Mouse (Mus musculus) kidney, embryonic 15.5 days (tissue): ENCODE measurements around the gene Nell2. TPM values are rescaled to one million over a fixed set of nuclear protein-coding genes. Genes with fewer than 3 reads are reported as not detected.

Source experiments
- ATAC-seq: fragments of 200-750 bp; cut with Nextera tagmentation; replicated peaks from 2 replicates; pipeline ENCODE4 v1.8.0; 2017; ENCODE audit warnings: moderate TSS enrichment; ENCODE audit not compliant: low FRiP score
- H3K27ac ChIP-seq: fragments of 300-500 bp; sonication (generic); 2 replicates; pipeline ENCODE4 v1.5.1; 2015; ENCODE audit warnings: mild to moderate bottlenecking, inconsistent platforms
- H3K27me3 ChIP-seq: fragments of 300-500 bp; sonication (generic); 2 replicates; pipeline ENCODE4 v1.6.1; 2015; ENCODE audit warnings: inconsistent platforms
- H3K36me3 ChIP-seq: fragments of 300-500 bp; sonication (generic); 2 replicates; pipeline ENCODE4 v1.6.1; 2015; ENCODE audit warnings: inconsistent platforms
- H3K4me1 ChIP-seq: fragments of 300-500 bp; sonication (generic); 2 replicates; pipeline ENCODE4 v1.6.1; 2015; ENCODE audit warnings: inconsistent platforms
- H3K4me2 ChIP-seq: fragments of 300-500 bp; sonication (generic); 2 replicates; pipeline ENCODE4 v1.6.1; 2015; ENCODE audit warnings: moderate library complexity, mild to moderate bottlenecking, inconsistent platforms
- H3K4me3 ChIP-seq: fragments of 300-500 bp; sonication (generic); replicated peaks from 2 replicates; pipeline ENCODE4 v1.5.1; 2015; ENCODE audit warnings: mild to moderate bottlenecking, inconsistent platforms
- H3K9ac ChIP-seq: fragments of 300-500 bp; sonication (generic); 2 replicates; pipeline ENCODE4 v1.6.1; 2015; ENCODE audit warnings: mild to moderate bottlenecking, inconsistent platforms
- H3K9me3 ChIP-seq: fragments of 300-500 bp; sonication (generic); replicated peaks from 2 replicates; pipeline ENCODE4 v1.6.1; 2016; ENCODE audit warnings: inconsistent platforms
- whole genome bisulfite sequencing: fragments of 180-500 bp; shearing (Covaris S2); methylation state at CpG from one replicate; pipeline ENCODE4 v1.1.7; 2015; ENCODE audit warnings: mixed read lengths; 5-methylcytosine and 5-hydroxymethylcytosine counted together
- polyA plus RNA-seq: library from polyadenylated mRNA; unstranded; fragments of >200 nt; fragmentation: Nextera tagmentation; extraction: Ambion mirVana; gene quantifications from 2 replicates; pipeline ENCODE4 v1.2.1, GENCODE M21; 2015

Nell2 gene
- polyA plus RNA-seq, 1 experiment from 2014 or later, result 12.3 TPM

- 79% methylated on average over 11 of the region's 11 CpGs for WGBS
- no peaks in the 10 kb centered on the region for H3K9me3 ChIP-seq
- no peaks in the 10 kb centered on the region for H3K4me1 ChIP-seq
- no peak overlapping the region for H3K4me2 ChIP-seq
- H3K36me3 ChIP-seq, result no peaks in the 10 kb centered on the region
- H3K9ac ChIP-seq, result no peak overlapping the region
- no peaks in the 10 kb centered on the region for H3K27me3 ChIP-seq
- no peak for ATAC-seq
- H3K27ac ChIP-seq, result no peak overlapping the region
- no peak overlapping the region for H3K4me3 ChIP-seq
These were observed 118.0 kb downstream of the Nell2 start for GRCm38 (mm10) chr15:95410213-95410843.

GRCm38 (mm10) chr15:95390347-95390746 is 138.0 kb downstream of the Nell2 start:
- Histone ChIP-seq H3K4me1 (no peaks in the 10 kb centered on the region), H3K27me3 (no peaks in the 10 kb centered on the region), H3K4me2 (no peak overlapping the region), H3K4me3 (no peak overlapping the region), H3K9me3 (no peaks in the 10 kb centered on the region), H3K27ac (no peak overlapping the region), H3K36me3 (no peaks in the 10 kb centered on the region), H3K9ac (no peak overlapping the region)
- ATAC-seq, result no peak
- WGBS, result 77% methylated on average over 5 of the region's 5 CpGs

- Histone ChIP-seq H3K4me2 (no peak overlapping the region), H3K27ac (no peak overlapping the region), H3K9ac (no peak overlapping the region), H3K4me1 (no peaks in the 10 kb centered on the region), H3K27me3 (no peaks in the 10 kb centered on the region), H3K9me3 (no peaks in the 10 kb centered on the region), H3K36me3 (no peaks in the 10 kb centered on the region), H3K4me3 (no peak overlapping the region)
- 67% methylated on average over 4 of the region's 4 CpGs for WGBS
- no peak for ATAC-seq
These were observed 139.4 kb downstream of the Nell2 start for GRCm38 (mm10) chr15:95388950-95389349.

- H3K27me3 ChIP-seq, result no peaks in the 10 kb centered on the region
- H3K9ac ChIP-seq, result no peak overlapping the region
- H3K4me2 ChIP-seq, result no peak overlapping the region
- H3K36me3 ChIP-seq, result no peaks in the 10 kb centered on the region
- no peak for ATAC-seq
- 47% methylated on average over 2 of the region's 2 CpGs for WGBS
- H3K4me3 ChIP-seq, result no peak overlapping the region
- H3K27ac ChIP-seq, result no peak overlapping the region
- H3K4me1 ChIP-seq, result no peaks in the 10 kb centered on the region
- no peaks in the 10 kb centered on the region for H3K9me3 ChIP-seq
These were observed 147.5 kb downstream of the Nell2 start for GRCm38 (mm10) chr15:95380859-95381258.

- Histone ChIP-seq H3K9me3 (no peaks in the 10 kb centered on the region), H3K9ac (no peak overlapping the region), H3K4me3 (no peak overlapping the region), H3K4me2 (no peak overlapping the region), H3K27ac (no peak overlapping the region), H3K27me3 (no peaks in the 10 kb centered on the region), H3K36me3 (no peaks in the 10 kb centered on the region), H3K4me1 (no peaks in the 10 kb centered on the region)
- ATAC-seq, result no peak
- 77% methylated on average over 16 of the region's 16 CpGs for WGBS
These were observed 157.5 kb downstream of the Nell2 start for GRCm38 (mm10) chr15:95370720-95371395.

- Histone ChIP-seq H3K27me3 (no peaks in the 10 kb centered on the region), H3K36me3 (no peaks in the 10 kb centered on the region), H3K4me1 (no peaks in the 10 kb centered on the region), H3K9me3 (no peaks in the 10 kb centered on the region), H3K9ac (no peak overlapping the region), H3K4me2 (no peak overlapping the region), H3K4me3 (no peak overlapping the region), H3K27ac (no peak overlapping the region)
- 88% methylated on average over 10 of the region's 10 CpGs for WGBS
- no peak for ATAC-seq
These were observed 160.2 kb downstream of the Nell2 start for GRCm38 (mm10) chr15:95368185-95368584.

- ATAC-seq, result no peak
- WGBS, result 75% methylated on average over 3 of the region's 3 CpGs
- H3K4me2 ChIP-seq, result no peak overlapping the region
- no peak overlapping the region for H3K27ac ChIP-seq
- no peak overlapping the region for H3K4me3 ChIP-seq
- H3K36me3 ChIP-seq, result no peaks in the 10 kb centered on the region
- no peak overlapping the region for H3K9ac ChIP-seq
- no peaks in the 10 kb centered on the region for H3K9me3 ChIP-seq
- H3K27me3 ChIP-seq, result no peaks in the 10 kb centered on the region
- H3K4me1 ChIP-seq, result no peaks in the 10 kb centered on the region
These were observed 161.9 kb downstream of the Nell2 start for GRCm38 (mm10) chr15:95366506-95366905.

GRCm38 (mm10) chr15:95354806-95355205 is 173.6 kb downstream of the Nell2 start:
- 94% methylated on average over 1 of the region's 1 CpGs for WGBS
- Histone ChIP-seq H3K27me3 (no peaks in the 10 kb centered on the region), H3K9me3 (no peaks in the 10 kb centered on the region), H3K4me2 (no peak overlapping the region), H3K4me3 (no peak overlapping the region), H3K27ac (no peak overlapping the region), H3K4me1 (no peaks in the 10 kb centered on the region), H3K36me3 (no peaks in the 10 kb centered on the region), H3K9ac (no peak overlapping the region)
- ATAC-seq, result no peak

GRCm38 (mm10) chr15:95334323-95335296 is 193.7 kb downstream of the Nell2 start:
- no peak overlapping the region for H3K27ac ChIP-seq
- no peaks in the 10 kb centered on the region for H3K36me3 ChIP-seq
- no peak overlapping the region for H3K4me2 ChIP-seq
- ATAC-seq, result no peak
- H3K4me1 ChIP-seq, result 0 out of 2 replicates have a peak, but pooled peaks cover 2% of the 10 kb centered on the region
- H3K9ac ChIP-seq, result no peak overlapping the region
- no peak overlapping the region for H3K4me3 ChIP-seq
- 80% methylated on average over 11 of the region's 11 CpGs for WGBS
- H3K9me3 ChIP-seq, result no peaks in the 10 kb centered on the region
- no peaks in the 10 kb centered on the region for H3K27me3 ChIP-seq

GRCm38 (mm10) chr15:95333229-95333628 is 195.1 kb downstream of the Nell2 start:
- Histone ChIP-seq H3K27ac (no peak overlapping the region), H3K4me2 (no peak overlapping the region), H3K9ac (no peak overlapping the region), H3K4me3 (no peak overlapping the region), H3K9me3 (no peaks in the 10 kb centered on the region), H3K36me3 (no peaks in the 10 kb centered on the region), H3K27me3 (no peaks in the 10 kb centered on the region), H3K4me1 (0 out of 2 replicates have a peak, but pooled peaks cover 2% of the 10 kb centered on the region)
- ATAC-seq, result no peak
- 81% methylated on average over 4 of the region's 4 CpGs for WGBS

GRCm38 (mm10) chr15:95330926-95331325 is 197.4 kb downstream of the Nell2 start:
- Histone ChIP-seq H3K27me3 (no peaks in the 10 kb centered on the region), H3K9me3 (no peaks in the 10 kb centered on the region), H3K36me3 (no peaks in the 10 kb centered on the region), H3K9ac (no peak overlapping the region), H3K4me3 (no peak overlapping the region), H3K4me1 (0 out of 2 replicates have a peak, but pooled peaks cover 2% of the 10 kb centered on the region), H3K27ac (no peak overlapping the region), H3K4me2 (no peak overlapping the region)
- WGBS, result 26% methylated on average over 2 of the region's 2 CpGs
- ATAC-seq, result no peak; the same call in 1 of the 2 replicates

- ATAC-seq, result no peak
- no peaks in the 10 kb centered on the region for H3K36me3 ChIP-seq
- no peak overlapping the region for H3K4me2 ChIP-seq
- H3K27me3 ChIP-seq, result no peaks in the 10 kb centered on the region
- H3K27ac ChIP-seq, result no peak overlapping the region
- 93% methylated on average over 2 of the region's 2 CpGs for WGBS
- no peaks in the 10 kb centered on the region for H3K4me1 ChIP-seq
- no peaks in the 10 kb centered on the region for H3K9me3 ChIP-seq
- no peak overlapping the region for H3K9ac ChIP-seq
- H3K4me3 ChIP-seq, result no peak overlapping the region
These were observed 205.6 kb downstream of the Nell2 start for GRCm38 (mm10) chr15:95322744-95323143.
